Mouse (Mus musculus) gastrocnemius, adult 2 months (tissue): ENCODE data around the gene Nfam1. TPM values are rescaled to one million over a fixed set of nuclear protein-coding genes. Genes with fewer than 3 reads are reported as not detected.
"Not testable (repeated sequence)": the region's sequence is repeated elsewhere in the genome, so short reads cannot be mapped to it uniquely, and the experiment has no call there.

Source experiments
- DNase-seq: peaks from one replicate; pipeline ENCODE4 v3.0.0; 2022
- H3K27ac ChIP-seq: fragments of 200-600 bp; 2 replicates; pipeline ENCODE4 v1.8.1; 2022; ENCODE audit warnings: mild to moderate bottlenecking
- H3K4me3 ChIP-seq: fragments of 200-600 bp; 2 replicates; pipeline ENCODE4 v1.8.1; 2022; ENCODE audit warnings: mild to moderate bottlenecking, moderate library complexity
- CTCF ChIP-seq: fragments of 200-600 bp; IDR thresholded peaks from 2 replicates; pipeline ENCODE4 v1.8.1; 2022; ENCODE audit warnings: antibody characterized with exemption, mild to moderate bottlenecking, moderate library complexity
- intact Hi-C: fragments of 180-260 bp; cut with DNase I; formaldehyde crosslinking; loops from one replicate; pipeline ENCODE4 v1.15.1; 2025
- long read RNA-seq, 2 experiments: library from polyadenylated mRNA; stranded (forward); transcript quantifications; one replicate each; pipeline ENCODE4 v2.0.0; 2021
- total RNA-seq, 2 experiments: library from RNA; stranded (reverse); gene quantifications; 2 replicates each; pipeline ENCODE4 v1.2.3; 2021

The Nfam1 gene
- total RNA-seq, result under 1 TPM; 0.41 to 0.98 TPM
- long read RNA-seq, experiment 1, full-length matches to known transcripts, result 2 of 2 reads
- long read RNA-seq, experiment 1, partial matches to known transcripts, result 0 of 2 reads
- long read RNA-seq, experiment 1, other reads (novel, unspliced or antisense), result 0 of 2 reads
- long read RNA-seq, experiment 2, result 0 reads

- intact Hi-C loops, result no loop called here
- peak; percentile 43 for DNase-seq
- H3K4me3 ChIP-seq, result peak within 1 kb of the TSS; percentile 54
- H3K27ac ChIP-seq, result peak within 1 kb of the TSS; percentile 32; the same call in 1 of the 2 replicates
- TF ChIP-seq CTCF, result no peak
Measured at GRCm38 (mm10) chr15:83032981-83033541, at the start of gene Nfam1. Gene Nfam1, minus strand, starts transcription at chr15:83033306.

DNA sequence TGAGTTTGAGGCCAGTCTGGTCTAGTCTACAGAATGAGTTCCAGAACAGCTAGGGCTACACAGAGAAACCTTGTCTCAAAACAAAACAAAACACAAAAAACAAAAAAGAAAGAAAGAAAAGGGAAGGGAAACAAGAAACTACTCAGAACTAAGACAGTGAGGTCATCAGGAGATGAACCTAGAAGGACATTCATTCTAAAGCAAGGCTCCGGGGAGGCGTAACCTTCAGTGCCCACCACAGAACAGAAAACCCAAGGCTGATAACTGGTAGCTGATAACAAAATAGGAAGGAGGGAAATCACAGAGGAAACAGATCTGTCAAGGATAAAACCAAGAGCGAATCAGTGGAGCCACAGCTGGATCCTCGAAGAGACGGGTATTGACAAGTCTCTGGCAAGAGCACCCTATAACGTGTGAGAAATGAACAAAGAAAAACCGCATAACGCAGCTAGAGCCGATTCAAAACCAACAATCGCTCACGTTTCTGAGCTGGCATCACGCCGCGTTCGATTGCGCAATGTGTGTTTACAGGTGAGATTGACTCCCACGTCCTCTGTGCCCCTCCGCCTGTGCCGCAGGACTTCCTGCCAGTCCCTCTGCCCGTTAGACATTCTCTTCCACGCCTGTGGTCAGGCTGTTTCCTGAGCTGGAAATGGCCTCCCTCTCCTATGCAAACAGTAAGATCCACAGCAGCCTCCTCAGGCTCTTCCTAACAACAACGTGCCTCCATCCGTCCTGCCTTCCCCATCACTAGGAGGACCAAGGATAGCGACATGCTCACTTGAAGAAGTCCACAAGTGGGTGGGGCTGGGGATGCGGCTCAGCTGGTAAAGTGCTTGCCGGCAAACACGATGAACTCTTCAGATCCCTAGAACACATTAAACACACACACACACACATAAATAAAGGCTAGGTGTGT, 42.8 kb upstream of the Nfam1 start:
- TF ChIP-seq CTCF, result no peak
- no peak for DNase-seq
- no peak overlapping the region for H3K4me3 ChIP-seq
- H3K27ac ChIP-seq, result no peak overlapping the region
- intact Hi-C loops, result no loop called here

DNA sequence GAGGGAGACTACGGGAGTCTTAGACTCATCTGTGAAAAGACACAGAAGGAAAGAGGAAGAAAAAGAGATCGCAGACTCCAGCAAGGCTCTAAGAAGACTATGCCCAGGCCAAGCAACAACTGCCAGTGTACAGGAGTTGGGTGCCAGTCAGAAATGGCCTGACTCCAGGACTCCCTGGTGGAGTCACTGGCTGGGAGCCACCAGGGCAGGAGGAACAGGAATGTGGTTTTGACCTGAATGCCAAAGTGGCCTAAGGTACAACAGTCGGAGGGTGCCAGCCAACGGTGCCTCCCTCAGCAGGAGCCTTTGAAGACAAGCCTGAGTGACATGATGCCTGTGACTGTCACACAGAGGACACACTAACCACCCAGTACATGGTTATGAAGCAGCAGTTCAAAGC, 41.1 kb upstream of the Nfam1 start:
- DNase-seq, result peak; percentile 29
- Histone ChIP-seq H3K27ac (no peak overlapping the region), H3K4me3 (no peak overlapping the region)
- intact Hi-C loops, result no loop called here
- no peak for TF ChIP-seq CTCF

GRCm38 (mm10) chr15:83071752-83072151, 38.6 kb upstream of the Nfam1 start:
- Histone ChIP-seq H3K4me3 (no peak overlapping the region), H3K27ac (no peak overlapping the region)
- intact Hi-C loops, result no loop called here
- no peak for DNase-seq
- no peak; the same call in 1 of the 2 replicates for TF ChIP-seq CTCF

GRCm38 (mm10) chr15:83070942-83071341, 37.8 kb upstream of the Nfam1 start:
- intact Hi-C loops, result no loop called here
- DNase-seq, result no peak
- no peak overlapping the region for H3K27ac ChIP-seq
- no peak overlapping the region for H3K4me3 ChIP-seq
- no peak for TF ChIP-seq CTCF

GRCm38 (mm10) chr15:83068270-83068669, 35.2 kb upstream of the Nfam1 start:
- Histone ChIP-seq H3K27ac (no peak overlapping the region), H3K4me3 (no peak overlapping the region)
- intact Hi-C loops, result no loop called here
- no peak for DNase-seq
- TF ChIP-seq CTCF, result no peak

DNA sequence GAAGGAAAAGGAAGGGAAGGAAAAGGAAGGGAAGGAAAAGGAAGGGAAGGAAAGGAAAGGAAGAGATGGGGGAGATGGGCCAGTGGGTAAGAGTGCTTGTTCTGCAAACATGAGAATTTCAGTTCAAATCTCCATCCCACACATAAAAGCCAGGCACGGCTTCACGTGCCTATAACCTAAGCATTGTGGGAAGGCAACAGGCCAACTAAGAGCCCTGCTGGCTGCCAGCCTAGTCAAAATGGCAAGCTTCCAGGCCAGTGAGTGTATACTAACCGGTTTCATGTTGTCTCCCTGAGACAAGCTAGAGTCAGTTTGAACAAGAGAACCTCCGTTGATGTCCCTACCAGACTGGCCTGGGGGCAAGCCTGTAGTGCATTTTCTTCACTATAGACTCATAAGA, 32.4 kb upstream of the Nfam1 start:
- no peak for DNase-seq
- H3K4me3 ChIP-seq, result no peak overlapping the region
- no peak overlapping the region for H3K27ac ChIP-seq
- intact Hi-C loops, result no loop called here
- no peak for TF ChIP-seq CTCF

GRCm38 (mm10) chr15:83062582-83062981, 29.5 kb upstream of the Nfam1 start:
- H3K27ac ChIP-seq, H3K4me3 ChIP-seq, DNase-seq, intact Hi-C loops: not testable (repeated sequence)

- DNase-seq, result no peak
- no peak for TF ChIP-seq CTCF
- intact Hi-C loops, result no loop called here
Measured at GRCm38 (mm10) chr15:83061689-83062088, 28.6 kb upstream of the Nfam1 start.

DNA sequence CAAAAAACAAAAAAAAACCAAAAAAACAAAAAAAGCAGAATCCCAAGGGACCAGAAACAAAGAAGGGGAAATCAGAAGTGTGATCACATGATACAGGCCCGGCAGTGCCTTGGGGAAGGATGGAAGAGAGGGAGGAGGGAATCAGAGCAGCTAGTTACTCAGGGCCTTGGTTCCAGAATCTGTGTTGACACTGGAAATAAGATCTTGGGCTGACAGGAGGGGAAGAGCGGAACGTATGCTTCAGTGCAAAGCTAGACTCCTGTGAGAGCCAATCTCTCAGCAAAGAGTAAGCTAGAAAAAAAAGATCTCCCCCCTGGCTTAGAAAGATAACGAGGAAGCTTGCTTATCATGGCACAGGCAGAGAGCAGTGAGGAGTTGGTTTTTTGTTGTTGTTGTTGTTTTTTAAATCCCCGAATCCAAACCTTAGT, 26.1 kb upstream of the Nfam1 start:
- intact Hi-C loops, result no loop called here
- Histone ChIP-seq H3K4me3 (no peak overlapping the region), H3K27ac (no peak overlapping the region)
- no peak for DNase-seq
- TF ChIP-seq CTCF, result no peak

More at GRCm38 (mm10) chr15:83061689-83062088, 28.6 kb upstream of the Nfam1 start:
- H3K4me3 ChIP-seq, result no peak overlapping the region
- no peak overlapping the region for H3K27ac ChIP-seq

- no peak for DNase-seq
- H3K4me3 ChIP-seq, result no peak overlapping the region
- TF ChIP-seq CTCF, result no peak; the same call in 1 of the 2 replicates
- no peak overlapping the region for H3K27ac ChIP-seq
- intact Hi-C loops, result no loop called here
Measured at GRCm38 (mm10) chr15:83057533-83057932, 24.4 kb upstream of the Nfam1 start.

GRCm38 (mm10) chr15:83056378-83057083, 23.4 kb upstream of the Nfam1 start:
- intact Hi-C loops, result no loop called here
- TF ChIP-seq CTCF, result no peak
- peak overlapping the region; percentile 63 for H3K4me3 ChIP-seq
- no peak overlapping the region for H3K27ac ChIP-seq
- no peak for DNase-seq

DNA sequence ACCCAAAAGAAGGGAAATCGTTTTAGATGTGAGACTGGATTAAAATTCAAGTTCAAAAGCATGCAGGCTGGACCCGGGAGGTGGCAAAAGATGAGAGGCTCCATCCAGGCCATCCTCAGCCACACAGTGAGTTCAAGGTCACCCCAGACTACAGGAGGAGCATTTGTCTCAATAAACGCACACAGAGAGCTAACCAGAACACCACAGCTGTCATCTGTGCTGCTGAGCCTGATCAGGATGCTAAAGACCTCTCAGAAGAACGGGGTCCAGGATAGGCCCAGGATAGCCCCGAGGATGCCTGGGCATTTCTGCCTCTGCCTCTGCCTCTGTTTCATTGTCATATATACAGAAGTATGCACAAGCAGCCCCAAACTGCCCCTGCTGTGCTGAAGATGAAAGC, 22.5 kb upstream of the Nfam1 start:
- DNase-seq, result no peak
- Histone ChIP-seq H3K27ac (no peak overlapping the region), H3K4me3 (no peak overlapping the region)
- intact Hi-C loops, result no loop called here
- TF ChIP-seq CTCF, result no peak
